Mouse (Mus musculus) lung, postnatal 14 days (tissue): Measurements from ENCODE around the gene Rap1gap2.

Source experiments
- DNase-seq: peaks from one replicate; pipeline ENCODE4 v3.0.0; 2021

The Rap1gap2 gene

GRCm38 (mm10) chr11:74569735-74570134, 41.0 kb downstream of the Rap1gap2 start:
- DNase-seq = no peak

DNA sequence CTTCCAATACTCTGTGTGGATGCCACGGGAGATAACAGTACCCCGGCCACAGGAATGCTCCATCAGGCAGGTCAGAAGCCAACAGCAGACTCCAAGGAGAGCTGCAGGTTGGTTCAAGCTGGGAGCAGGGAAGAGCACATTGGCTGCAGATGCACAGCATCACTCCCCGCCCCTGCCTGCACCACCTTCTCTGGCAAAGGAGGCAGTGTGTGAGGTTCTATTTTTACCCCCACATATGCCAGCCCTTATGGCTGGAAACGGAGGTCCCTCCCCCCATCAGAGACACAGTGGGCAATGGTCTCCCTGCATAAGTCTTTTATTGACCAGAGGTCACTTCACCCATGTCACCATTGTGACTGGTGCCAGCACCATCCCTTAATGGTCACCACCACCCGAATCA, 42.3 kb downstream of the Rap1gap2 start:
- no peak for DNase-seq

DNA sequence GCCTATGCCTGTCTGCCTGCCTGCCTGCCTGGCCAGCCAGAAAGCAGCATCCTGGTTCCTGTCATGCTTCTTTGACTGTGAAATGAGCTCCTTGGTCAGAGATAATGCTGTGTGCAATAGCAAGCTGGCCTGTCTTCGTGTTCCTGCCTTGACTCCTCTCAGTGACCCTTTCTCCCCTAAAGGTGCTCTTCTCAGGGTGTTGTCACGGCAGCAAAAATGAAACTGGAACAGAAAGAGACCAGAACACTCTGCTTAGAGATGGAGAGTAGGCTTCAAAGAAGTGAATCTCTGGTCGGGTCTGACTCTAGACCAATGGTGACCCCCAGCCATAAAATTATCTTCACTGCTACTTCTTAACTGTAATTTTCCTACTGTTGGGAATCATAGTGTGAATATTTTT, 42.7 kb downstream of the Rap1gap2 start:
- no peak for DNase-seq

GRCm38 (mm10) chr11:74566326-74566874, 44.3 kb downstream of the Rap1gap2 start:
- no peak for DNase-seq

- no peak for DNase-seq
Measured at GRCm38 (mm10) chr11:74561392-74561791, 49.3 kb downstream of the Rap1gap2 start.

DNA sequence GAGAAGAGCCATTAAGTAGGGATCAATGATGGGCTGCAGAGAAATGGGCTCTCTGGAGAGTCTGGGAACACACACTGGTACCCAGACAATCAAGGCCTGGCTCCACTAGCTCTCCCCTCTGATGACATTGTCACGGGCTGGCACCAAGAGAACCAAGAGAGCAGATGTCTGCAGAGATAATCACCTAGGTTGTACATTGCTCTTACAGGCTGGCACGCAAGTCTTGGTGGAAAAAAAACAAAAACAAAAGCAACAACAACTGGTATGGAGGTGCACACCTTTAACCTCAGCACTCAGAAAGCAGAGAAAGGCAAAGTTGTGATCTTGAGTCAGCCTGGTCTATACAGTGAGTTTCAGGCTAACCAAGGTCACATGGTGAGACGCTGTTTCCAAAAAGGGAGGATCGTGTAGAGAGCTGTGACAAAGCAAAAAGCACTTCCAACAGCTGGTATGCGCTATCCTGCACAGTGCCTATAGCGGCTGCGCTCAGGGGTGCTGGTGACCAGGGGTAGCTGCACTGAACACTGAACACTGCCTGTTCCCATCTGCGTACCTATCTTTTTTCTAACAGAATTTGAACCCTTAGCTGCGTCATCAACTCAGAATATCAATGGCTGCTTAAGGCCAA, 50.0 kb downstream of the Rap1gap2 start:
- no peak for DNase-seq

GRCm38 (mm10) chr11:74559793-74560433, 50.8 kb downstream of the Rap1gap2 start:
- no peak for DNase-seq

DNA sequence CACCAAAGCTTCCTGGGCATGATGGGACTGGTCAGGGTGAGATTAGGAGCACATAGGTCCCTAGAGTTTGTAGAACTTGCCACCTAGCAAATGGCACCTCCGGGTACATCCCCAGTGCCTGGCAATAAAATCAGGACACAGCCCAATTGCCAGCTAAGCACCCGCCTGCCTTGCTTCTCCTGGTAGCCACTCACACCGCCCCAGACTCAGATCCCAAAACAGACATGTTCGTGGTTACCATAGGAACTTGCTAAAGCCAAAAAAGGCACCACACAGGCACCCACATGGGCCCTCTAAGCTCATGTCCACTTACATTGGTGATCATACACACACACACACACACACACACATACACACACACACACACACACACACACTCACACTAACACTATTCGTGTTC, 51.8 kb downstream of the Rap1gap2 start:
- DNase-seq = no peak

DNA sequence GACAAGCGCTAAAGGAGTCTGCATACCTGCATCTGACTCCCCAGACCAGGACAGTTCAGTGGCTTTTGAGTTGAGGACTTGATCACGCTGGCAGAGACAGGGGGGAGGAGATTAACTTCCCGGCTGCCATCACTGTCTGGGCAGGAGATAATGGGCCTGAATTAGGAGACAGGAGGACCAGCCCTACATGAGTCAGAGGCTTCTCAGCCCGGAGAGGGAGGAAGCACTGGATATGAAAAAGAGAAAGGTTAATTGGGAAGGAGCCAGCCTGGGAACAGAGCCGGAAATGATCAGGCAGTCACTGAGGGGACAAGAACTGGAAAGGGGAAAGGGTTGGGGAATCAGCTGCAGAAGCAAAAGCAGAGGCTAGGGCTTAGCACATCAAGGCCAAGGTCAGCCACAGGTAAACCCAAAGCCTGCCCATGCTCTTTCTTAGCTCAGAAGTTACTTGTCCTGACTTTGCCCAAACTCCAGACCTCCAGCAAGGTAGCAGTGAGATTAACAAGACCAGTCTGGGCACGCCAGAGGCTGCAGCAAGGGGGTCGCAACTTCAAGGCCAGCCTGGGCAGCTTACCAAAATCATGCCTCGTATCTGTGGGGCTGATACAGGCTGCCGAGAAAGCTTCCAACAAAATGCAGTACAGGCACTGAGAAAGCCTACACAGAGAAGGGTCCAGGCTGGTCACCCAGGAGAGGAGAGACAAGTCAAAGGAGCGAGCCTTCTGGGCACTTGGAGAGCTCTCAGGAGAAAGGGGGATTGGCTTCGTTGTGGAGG, 53.1 kb downstream of the Rap1gap2 start:
- peak; percentile 13 for DNase-seq

GRCm38 (mm10) chr11:74555716-74556374, 54.9 kb downstream of the Rap1gap2 start:
- peak; percentile 47 for DNase-seq

GRCm38 (mm10) chr11:74554683-74555341, 55.9 kb downstream of the Rap1gap2 start:
- DNase-seq = no peak

- no peak for DNase-seq
Measured at GRCm38 (mm10) chr11:74551568-74551967, 59.1 kb downstream of the Rap1gap2 start.

DNA sequence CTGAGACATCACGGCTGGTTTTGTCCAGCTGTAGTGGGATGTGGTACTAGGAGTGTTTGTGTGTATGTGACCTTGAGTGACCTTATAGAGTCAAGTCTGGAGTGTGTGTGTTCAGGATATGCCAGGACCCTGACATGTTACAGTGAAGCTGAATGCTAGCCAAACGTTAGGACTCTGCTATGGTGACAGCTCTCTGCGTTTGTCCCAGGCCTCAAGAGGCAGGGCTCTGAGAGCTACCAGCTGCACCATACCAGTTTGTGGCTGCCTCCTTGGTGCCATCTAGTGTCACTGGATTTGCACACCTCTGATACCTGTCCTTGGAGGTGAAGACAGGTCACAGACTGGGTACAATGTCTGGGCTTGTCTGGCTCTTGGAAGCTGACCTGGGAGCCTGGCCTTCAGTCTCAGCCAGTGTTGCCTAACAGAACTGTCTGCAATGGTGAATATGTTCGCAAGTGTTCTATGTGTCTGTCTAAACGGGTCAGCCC, 60.1 kb downstream of the Rap1gap2 start:
- DNase-seq = peak; percentile 11

GRCm38 (mm10) chr11:74548781-74549382, 61.8 kb downstream of the Rap1gap2 start:
- no peak for DNase-seq

DNA sequence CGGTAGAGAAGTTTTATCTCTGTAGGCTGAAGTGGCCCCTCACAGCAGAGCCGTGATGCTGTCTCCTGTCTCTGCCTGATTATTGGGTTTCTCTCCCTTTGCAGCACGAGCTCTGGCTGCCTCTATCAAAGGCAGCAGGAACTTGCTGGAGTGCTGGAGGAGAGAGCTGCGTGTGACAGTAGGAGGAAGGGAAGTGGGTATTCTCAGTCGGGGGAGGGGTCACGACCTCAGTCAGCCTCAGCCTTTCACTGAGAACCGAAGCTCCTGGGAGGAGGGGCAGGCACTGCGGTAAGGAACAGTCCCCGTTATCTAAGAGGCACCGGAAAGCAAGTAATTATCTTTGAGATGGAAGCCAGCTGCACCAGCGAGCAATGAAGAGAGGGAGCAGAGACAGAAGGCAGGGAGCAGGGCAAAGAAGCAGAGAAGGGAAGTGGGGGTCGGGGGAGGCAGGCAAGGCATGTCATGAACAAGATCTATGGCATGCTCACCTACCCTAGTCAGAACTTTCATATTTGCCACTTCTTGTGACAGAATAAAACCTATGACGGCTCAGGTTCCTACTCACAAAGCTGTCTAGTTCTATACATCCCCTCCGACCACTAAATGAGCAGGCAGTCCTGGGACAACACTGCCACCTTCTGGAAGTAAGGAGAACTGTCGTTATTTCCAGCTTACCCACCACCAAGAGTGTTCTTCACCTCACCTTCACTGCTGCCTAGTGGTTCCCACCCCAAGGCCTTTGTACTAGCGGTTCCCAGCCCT, 63.6 kb downstream of the Rap1gap2 start:
- peak; percentile 32 for DNase-seq

DNA sequence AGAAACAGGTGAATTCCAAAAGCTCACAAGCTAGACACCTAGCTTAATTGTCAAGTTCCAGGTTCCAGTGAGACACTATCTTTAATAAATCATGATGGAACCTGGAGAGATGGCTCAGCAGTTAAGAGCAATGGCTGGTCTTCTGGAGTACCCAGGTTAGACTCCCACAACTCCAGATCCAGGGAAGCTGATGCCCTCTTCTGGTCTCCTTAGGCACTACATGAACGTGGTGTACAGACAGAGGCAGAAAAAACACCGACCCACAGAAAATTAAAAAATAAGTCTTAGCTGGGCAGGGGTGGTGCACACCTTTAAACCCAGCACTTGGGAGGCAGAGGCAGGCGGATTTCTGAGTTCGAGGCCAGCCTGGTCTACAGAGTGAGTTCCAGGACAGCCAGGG, 64.5 kb downstream of the Rap1gap2 start:
- peak; percentile 49 for DNase-seq

GRCm38 (mm10) chr11:74545560-74545959, 65.2 kb downstream of the Rap1gap2 start:
- DNase-seq = no peak

DNA sequence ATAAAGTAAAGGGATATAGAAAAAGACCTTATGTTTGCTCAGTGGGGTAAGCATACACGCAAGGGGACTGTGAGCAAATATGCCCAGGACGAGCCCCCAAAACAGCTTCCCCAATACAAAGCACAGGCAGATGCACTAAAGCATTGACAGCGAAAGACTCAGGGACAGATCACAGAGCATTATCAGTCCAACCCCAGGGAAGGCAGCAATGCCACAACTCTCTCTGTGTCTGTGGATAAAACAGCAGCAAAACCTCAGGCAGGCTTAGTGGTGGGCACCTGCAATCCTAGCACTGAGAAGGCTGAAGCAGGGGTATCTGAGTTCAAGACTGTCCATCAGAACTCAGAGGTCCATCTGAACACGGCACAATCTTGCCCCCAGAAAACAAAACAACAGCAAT, 73.4 kb downstream of the Rap1gap2 start:
- no peak for DNase-seq

DNA sequence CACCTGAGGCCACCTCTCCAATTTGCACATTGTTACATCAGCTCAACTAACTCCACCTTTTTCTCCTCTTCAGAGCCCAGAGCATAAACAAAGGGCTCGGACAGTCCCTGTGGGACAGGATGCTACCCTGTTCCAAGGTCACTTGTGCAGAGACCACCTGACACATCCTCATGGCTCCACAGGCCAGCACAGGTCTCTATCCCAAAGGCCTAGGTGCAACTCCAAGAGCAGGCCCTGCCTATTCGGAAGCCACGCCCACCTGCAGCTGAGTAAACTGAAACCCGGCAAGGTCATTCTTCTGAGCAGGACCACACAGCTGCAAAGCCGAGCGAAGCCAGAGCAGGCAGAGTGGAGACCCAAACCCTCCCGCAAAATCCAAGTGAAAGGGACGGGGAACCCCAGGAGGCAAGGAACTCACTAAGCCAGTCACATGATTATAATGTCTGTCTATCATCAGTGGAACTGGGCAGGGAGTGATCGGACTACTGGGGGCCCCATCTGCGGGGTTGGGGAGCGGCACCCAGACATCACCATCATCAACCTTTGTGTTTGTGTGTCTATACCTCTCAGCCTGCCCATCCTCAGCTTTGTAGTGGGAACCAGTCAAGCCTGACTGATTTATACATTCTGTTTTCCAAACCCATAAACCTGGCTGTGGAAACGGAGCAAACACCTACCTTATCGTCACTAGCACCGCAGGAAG, 74.4 kb downstream of the Rap1gap2 start:
- no peak for DNase-seq

DNA sequence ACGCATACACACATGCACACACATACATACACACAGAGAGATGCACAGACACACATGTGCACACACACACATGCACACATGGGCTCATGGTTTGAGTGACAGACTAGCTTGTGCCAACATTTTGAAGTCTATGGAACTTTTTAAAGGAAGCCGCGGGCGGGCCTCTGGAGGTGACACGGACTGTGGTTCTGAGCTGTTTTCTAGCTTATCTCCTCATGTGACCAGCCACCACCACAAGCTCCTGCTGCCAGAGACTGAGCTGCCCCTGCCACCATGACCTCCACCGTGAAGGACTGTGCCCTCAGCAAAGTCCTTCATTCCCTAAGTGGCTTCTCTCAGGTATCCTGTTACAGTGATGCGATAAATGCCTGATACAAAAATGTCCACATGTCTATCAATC, 76.3 kb downstream of the Rap1gap2 start:
- no peak for DNase-seq

DNA sequence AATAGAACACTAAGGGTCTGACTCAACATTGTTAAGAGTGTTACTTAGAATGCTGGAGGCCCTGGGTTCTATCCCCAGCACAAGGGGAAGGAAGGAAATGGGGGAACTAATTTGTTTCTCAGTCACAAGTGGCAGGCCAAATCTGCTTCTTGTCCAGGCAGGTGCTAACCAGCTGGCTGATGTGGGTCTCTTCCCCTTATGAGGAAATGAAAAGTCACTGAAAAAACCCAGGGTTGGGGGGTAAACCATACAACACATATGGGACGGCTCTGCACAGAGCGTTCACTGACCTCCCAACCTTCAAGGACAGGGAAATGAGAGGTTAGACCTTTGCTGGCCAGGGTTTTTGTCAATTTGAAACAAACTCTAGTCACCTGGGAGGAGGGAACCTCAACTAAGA, 77.7 kb downstream of the Rap1gap2 start:
- no peak for DNase-seq
